Mouse (Mus musculus) common myeloid progenitor, adult 5-6 weeks (primary cell): ENCODE measurements at regions not wholly inside any gene's neighbourhood (a gene's known extent, or its start where the extent isn't known, plus 50 kb on each side); places are given as distances from the start of the nearest gene placed in this dataset.

Experiments used
- ATAC-seq: replicated peaks from 2 replicates; pipeline ENCODE4 v1.8.0; 2016; ENCODE audit warnings: low read depth, mild to moderate bottlenecking, moderate TSS enrichment, inconsistent platforms; ENCODE audit not compliant: poor library complexity, severe bottlenecking

DNA sequence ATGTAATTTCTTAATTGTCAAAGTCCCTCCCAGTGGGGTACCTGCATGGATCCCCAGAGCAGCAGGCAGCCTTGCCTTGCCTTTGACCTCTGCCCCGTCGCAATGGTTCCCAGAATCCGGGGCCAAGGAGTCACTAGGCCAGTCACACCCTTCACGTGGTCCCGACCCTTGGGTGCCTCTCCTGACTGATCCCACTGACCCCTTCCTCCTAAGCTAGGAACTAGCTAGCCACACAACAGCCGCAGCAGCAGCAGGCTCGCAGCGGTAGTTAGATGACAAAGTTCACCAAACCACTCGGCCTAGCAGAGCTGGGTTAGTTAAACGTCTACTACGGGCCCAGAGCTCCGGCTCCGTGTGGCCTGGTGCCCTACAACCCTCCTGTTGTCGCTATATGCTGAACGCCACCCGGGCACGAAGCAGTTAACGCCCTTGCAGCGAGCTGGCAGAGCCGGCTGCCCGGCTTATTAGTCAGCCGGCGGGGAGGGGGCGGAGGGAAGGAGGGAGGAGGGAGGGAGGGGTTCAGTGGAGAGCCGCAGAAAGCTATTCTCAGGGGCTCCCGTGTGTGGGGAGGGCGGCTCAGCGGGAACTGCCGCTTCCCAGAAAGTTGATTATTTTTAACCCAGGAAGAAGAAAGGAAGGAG is 84.6 kb downstream of the 1700001O22Rik start:
- ATAC-seq, result peak; percentile 50

DNA sequence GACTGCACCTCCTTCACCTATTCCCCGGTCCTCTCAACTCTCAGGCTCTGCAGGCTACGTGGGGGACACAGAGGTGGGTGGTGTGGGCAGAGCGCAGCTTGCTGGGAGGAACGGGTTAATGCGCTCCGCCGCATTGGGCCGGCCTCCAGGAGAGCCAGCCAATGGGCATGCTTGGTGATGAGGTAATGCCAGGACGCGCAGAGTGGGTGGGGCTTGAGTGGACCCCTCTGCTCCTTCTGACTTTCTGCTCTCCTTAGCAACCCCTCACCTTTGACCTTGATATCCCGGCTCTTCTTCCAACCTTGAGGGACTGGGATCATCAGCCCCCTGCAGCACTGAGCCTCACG is 85.2 kb downstream of the 1700001O22Rik start:
- ATAC-seq, result peak; percentile 75

- no peak for ATAC-seq
Measured at GRCm38 (mm10) chr2:30717566-30718328, 85.7 kb downstream of the 1700001O22Rik start.

DNA sequence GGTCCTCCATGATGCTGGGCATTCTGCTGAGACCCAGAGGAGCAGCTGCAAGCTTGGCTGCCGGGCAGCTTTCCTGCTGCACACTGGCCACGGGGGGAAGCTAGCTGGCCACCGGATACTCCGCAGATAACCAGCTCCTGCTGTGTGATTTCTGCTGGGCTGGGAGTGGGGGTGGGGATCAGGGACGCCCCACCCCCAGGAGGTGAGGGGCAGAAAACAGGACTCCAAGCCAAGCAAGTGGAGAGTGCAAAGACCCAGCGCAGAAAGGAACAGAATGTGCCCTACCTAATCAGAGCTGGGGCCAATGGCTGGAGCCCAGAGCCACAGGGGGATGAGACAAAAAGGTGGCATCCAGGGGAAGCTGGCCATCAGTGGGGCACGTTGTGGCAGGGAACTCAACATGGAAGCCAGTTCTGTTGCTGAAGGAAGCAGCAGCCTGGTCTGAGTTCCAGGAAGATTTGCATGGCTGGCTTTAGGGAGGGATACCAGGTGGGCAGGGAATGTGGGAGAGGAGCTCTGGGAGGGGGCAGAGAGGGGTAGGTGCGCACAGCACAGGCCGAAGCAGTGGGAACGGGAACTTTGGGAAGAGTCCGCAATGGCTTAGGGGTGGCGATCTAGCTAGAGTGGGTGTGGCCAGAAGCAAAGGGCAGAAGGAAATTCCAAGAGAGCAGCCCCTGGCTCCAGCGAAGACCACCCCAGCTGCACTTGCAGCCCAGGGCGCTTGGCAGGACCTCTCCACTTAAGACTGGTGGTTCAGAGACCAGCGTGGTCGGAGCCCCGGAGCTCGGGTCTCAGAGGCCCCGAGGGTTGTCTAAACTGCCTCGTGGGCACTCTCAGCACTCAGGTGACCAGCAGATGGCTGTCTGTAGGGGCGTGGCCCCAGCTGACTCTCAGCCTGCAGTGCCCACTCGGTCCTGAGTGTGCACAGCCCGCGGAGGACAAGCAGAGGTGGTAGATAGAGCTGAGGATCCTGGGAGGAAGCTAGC is 86.6 kb downstream of the 1700001O22Rik start:
- ATAC-seq, result peak; percentile 13; the same call in 1 of the 2 replicates

GRCm38 (mm10) chr2:30715720-30716310 is 87.6 kb downstream of the 1700001O22Rik start:
- ATAC-seq, result no peak

DNA sequence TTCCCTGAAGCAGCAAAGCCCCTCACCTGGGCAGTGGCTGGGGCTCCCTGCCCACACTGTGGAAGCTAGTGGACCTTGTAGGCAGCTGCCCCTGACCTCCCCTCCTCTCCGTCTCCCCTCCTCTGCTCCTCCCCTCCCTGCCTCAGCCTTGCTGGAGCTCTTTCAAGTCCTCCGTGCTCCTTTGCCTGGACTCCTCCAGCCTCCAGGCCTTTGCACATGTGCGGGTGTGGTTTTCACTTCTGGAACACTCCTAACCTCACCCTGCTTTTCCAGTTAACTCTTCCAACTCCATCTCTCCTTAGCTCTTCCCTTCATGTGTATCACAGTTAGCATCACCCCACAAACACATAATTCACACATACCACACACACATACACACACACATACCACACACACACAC is 89.9 kb downstream of the 1700001O22Rik start:
- no peak for ATAC-seq

DNA sequence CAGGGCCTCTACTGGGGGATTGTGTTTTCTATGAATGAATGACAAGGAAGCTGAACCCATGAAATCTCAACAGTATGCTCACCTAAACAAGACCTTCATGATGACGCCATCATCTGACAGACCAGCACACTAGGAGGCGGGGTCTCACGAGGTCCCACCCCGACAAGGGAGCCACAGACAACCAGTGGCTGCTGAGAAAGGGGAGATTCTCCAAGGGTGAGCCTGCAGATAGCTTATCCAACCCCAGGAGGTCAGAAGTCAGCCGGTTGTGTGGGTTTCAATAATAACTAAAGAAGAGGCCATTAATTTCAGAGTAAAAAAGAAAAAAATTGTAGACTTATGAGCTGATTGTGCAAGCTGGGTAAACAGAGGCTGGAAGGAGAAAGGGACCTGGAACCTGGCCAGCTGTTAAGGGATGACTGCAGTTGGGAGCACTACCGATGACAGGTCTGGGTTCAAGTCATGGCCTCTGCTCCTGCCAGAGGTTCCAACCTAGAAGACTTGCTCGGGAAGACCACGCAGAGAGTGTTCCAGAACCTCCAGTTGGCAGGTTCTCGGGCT is 90.5 kb downstream of the 1700001O22Rik start:
- no peak for ATAC-seq

DNA sequence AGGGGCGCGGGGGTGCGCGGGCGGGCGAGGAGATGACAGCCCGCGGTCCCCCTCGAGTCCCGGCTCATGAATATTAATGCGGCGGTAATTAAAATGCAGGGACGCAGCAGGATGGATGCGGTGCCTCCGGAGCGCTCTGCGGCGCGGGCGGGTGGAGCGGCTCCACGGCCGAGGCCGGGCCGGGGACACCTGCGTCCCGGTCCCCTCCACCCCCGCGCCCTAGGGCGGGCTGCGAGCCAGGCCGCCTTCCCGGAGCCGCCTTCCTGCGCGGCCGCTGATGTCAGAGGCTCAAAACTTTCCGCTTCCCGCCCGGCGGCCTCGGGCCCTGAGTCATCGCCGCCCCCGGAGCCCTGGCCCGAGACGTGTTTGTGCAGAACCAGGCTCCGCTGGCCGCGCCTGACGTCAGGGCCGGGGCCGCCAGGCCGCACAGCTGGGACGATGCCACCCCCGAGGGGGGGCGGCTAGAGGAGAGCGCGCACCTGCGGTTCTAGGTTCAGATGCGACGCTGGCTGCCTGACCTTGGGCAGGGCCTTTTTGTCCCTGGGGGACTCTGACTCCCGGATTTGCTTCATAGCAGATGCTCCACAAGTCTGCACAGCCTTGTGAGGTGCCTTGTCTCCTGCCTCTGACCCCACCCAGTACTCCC is 91.5 kb downstream of the 1700001O22Rik start:
- peak; percentile 53 for ATAC-seq

- ATAC-seq, result no peak
Measured at GRCm38 (mm10) chr2:30711476-30711852, 92.0 kb downstream of the 1700001O22Rik start.

- no peak for ATAC-seq
Measured at GRCm38 (mm10) chr2:30710895-30711294, 92.6 kb downstream of the 1700001O22Rik start.

- ATAC-seq, result no peak
Measured at GRCm38 (mm10) chr2:30709386-30709884, 94.0 kb downstream of the 1700001O22Rik start.

DNA sequence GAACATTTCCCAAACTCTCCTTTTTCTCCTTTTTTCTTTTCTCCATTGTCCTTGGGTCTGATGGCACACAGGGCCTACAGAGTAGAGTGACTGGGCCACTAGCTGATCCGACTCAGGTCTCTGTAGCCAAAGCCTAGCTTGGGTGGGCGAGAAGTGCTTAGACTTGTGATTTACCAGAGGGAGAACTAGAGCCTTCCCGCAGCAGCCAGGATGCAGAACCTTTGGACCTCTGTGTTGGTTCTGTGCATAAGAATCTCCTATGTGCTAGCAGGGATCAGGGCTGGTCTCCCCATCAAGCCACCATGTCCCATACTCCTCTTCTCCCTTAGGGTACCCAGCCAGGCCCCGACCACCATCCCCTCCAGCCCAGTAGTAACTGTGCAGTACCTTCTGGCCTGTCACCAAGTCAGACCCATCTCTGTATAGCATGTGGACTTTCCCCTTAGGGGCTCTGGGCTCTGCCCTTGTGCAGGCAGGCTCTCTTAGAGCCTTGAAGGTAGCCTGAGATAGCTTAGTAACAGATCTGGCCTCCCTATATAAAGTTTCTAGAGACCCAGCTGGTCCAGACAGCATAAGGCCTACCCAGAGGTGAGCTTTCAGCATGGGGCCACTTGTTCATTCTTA is 94.6 kb downstream of the 1700001O22Rik start:
- ATAC-seq, result no peak

DNA sequence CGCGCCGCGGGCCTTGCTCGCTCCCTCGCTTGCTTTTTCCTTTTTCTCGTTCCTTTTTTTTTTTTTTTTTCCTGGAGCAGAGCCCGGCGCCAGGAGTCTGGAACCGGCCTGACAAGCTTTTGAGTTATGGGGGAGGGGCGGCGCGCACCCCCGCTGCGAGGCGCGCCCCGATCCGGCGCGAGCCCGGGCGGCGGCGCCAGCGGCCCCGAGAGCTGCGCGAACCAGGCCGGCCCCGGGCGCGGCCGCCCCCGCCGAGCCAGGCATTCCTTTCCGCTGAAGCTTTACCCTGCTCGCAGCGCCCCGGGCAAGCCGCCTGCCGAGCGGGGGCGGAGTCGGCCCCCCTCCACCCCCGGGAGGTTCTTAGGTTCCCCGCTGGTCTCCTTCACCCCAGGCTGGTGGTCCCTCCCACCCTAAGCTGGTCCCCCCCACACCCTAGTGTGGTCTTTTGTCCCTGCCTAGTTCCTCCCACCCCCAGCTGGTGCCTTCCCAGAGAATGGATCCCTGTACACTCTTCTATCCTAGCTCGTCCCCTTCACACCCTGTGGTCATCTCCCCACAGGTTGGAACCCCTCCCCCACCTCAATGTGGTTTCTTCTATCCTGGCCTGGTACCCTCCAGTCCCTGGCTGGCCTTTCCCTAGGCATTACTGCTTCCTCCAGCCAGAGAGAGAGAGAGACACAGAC is 95.3 kb downstream of the 1700001O22Rik start:
- no peak for ATAC-seq

DNA sequence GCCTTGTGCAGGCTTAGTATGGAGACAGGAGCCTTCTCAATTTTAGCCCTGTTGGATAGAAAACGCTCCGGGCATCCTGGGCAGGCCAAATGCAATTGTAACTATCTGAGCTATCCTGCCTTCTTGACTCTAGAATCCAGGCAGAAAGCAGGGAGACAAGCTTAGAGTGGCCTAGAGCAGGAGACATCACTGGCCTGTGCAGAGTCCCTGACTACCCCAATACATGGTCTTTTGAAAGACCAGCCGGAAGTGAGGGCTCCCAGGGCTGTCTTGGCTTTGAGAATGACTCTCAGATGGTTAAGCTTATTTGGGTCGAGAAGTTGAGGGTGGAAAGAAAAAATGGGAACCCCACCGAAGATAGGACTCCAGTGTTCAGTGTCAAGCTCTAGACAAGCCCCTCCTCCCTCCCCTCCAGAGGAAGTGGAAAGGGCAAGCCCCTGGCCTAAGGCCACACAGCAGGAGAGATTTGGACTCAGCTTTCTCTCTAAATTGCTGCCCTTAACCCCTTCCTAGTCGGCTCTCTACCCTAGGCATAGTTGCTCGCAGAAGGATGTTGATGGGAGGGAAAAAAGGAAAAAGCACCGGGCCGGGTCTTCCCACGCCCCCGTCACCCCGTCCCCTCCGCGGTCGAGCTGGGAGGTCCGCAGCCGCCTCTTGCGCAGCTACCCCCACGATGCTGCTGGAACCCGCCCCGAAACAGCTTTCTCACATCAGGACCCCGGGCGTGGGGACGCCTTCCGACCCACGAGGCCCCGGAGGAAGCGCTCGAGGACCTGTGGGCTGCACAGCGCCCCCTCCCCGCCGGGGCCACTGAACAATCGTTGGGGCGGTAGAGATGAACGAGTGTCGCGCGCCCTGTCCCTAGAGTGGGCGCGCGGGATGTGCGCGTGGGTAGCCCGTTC is 96.1 kb downstream of the 1700001O22Rik start:
- peak; percentile 57 for ATAC-seq

DNA sequence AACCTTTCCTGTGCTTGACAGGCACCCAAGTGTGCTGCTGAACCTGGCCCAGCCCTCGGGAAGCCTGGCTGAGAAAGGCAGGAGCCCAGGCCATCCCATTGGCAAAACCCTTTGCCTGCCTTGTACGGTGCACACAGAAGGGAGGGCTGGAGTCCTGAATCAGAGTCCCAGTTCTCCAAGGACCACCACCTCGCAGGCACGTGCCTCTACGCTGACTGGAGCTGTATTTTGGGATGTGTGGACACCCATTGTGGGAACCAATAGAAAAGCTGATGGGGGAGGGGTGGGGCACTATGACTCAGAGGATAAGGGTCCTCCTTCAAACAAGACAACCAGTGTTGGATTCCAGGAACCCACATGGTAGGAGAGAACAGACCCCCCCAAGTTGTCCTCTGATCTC is 97.4 kb downstream of the 1700001O22Rik start:
- ATAC-seq, result no peak

- ATAC-seq, result no peak
Measured at GRCm38 (mm10) chr2:30703308-30703707, 100.2 kb downstream of the 1700001O22Rik start.

DNA sequence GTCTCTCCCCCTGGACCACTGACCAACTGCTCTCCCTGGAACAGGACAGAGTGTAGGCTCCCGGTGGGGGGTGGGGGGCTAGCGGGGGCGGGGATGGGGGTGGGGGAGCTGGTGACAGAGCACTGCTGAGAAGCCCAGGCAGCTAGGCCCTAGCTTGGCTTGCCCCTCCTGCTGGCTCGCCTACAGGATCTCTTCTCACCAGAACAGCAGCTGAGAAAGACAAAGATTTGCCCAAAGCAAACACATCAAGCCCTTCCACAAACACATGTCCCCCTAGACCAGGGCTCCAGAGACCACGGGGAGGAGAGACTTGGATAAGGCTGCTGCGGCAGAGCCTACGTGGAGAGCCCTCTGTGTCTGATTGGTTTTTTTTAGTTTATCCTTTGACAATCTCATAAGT is 100.8 kb downstream of the 1700001O22Rik start:
- ATAC-seq, result no peak
